Mouse (Mus musculus) kidney, postnatal 0 days (tissue): Measurements from ENCODE around the gene Ackr1. TPM values are rescaled to one million over a fixed set of nuclear protein-coding genes. Genes with fewer than 3 reads are reported as not detected.

Experiments
- ATAC-seq: fragments of 200-750 bp; cut with Nextera tagmentation; replicated peaks from 2 replicates; pipeline ENCODE4 v1.8.0; 2017; ENCODE audit warnings: low read depth, moderate number of reproducible peaks, moderate TSS enrichment, moderate library complexity; ENCODE audit not compliant: low FRiP score
- DNase-seq: peaks from one replicate; pipeline ENCODE4 v3.0.0-alpha.2; 2016; ENCODE audit warnings: low spot score
- H3K27ac ChIP-seq: fragments of 300-500 bp; sonication (generic); 2 replicates; pipeline ENCODE4 v1.5.1; 2014; ENCODE audit warnings: mild to moderate bottlenecking
- H3K27me3 ChIP-seq: fragments of 300-500 bp; sonication (generic); 2 replicates; pipeline ENCODE4 v1.6.1; 2014; ENCODE audit warnings: low read length, mixed read lengths; ENCODE audit not compliant: insufficient read depth
- H3K36me3 ChIP-seq: fragments of 300-500 bp; sonication (generic); 2 replicates; pipeline ENCODE4 v1.6.1; 2014; ENCODE audit warnings: low read length, mixed read lengths; ENCODE audit not compliant: insufficient read depth
- H3K4me1 ChIP-seq: fragments of 300-500 bp; sonication (generic); replicated peaks from 2 replicates; pipeline ENCODE4 v1.6.1; 2014; ENCODE audit warnings: antibody characterized with exemption, low read length, mixed read lengths; ENCODE audit not compliant: insufficient read depth
- H3K4me2 ChIP-seq: fragments of 300-500 bp; sonication (generic); 2 replicates; pipeline ENCODE4 v1.6.1; 2014; ENCODE audit warnings: mild to moderate bottlenecking, low read length, moderate library complexity, mixed read lengths
- H3K4me3 ChIP-seq: fragments of 300-500 bp; sonication (generic); replicated peaks from 2 replicates; pipeline ENCODE4 v1.5.1; 2014; ENCODE audit warnings: low read depth, low read length
- H3K9ac ChIP-seq: fragments of 300-500 bp; sonication (generic); 2 replicates; pipeline ENCODE4 v1.6.1; 2014; ENCODE audit warnings: low read depth, low read length
- H3K9me3 ChIP-seq: fragments of 300-500 bp; sonication (generic); replicated peaks from 2 replicates; pipeline ENCODE4 v1.6.1; 2016; ENCODE audit warnings: low read length, inconsistent platforms, mixed read lengths
- CTCF ChIP-seq: IDR thresholded peaks from 2 replicates; pipeline ENCODE4 v1.5.1; 2016; ENCODE audit warnings: antibody characterized with exemption, low read depth, mild to moderate bottlenecking, moderate library complexity
- WGBS: fragments of 180-500 bp; shearing (Covaris S2); extraction: QIAGEN DNeasy Blood & Tissue Kit; methylation state at CpG from one replicate; pipeline ENCODE4 v1.1.7; 2014; 5-methylcytosine and 5-hydroxymethylcytosine counted together
- polyA plus RNA-seq: library from polyadenylated mRNA; unstranded; fragments of >200 nt; fragmentation: Nextera tagmentation; extraction: Ambion mirVana; gene quantifications from 2 replicates; pipeline ENCODE4 v1.2.1, GENCODE M21; 2015

Gene Ackr1
- polyA plus RNA-seq, 1 experiment from 2014 or later = 0.13 TPM

GRCm38 (mm10) chr1:173361651-173362050 lies 28.1 kb upstream of the Ackr1 start:
- DNase-seq (peak; percentile 87), ATAC-seq (peak; percentile 57; the same call in 1 of the 2 replicates)
- Histone ChIP-seq H3K27me3 (peaks cover 15% of the 10 kb centered on the region), H3K9me3 (no peaks in the 10 kb centered on the region), H3K9ac (no peak overlapping the region), H3K4me3 (no peak overlapping the region), H3K4me1 (no peaks in the 10 kb centered on the region), H3K36me3 (no peaks in the 10 kb centered on the region), H3K27ac (no peak overlapping the region), H3K4me2 (no peak overlapping the region)
- 22% methylated on average over 6 of the region's 6 CpGs for WGBS
- no peak for TF ChIP-seq CTCF

GRCm38 (mm10) chr1:173359590-173360290 lies 26.2 kb upstream of the Ackr1 start:
- TF ChIP-seq CTCF = no peak
- Histone ChIP-seq H3K36me3 (no peaks in the 10 kb centered on the region), H3K27ac (no peak overlapping the region), H3K4me3 (no peak overlapping the region), H3K4me2 (no peak overlapping the region), H3K9ac (no peak overlapping the region), H3K4me1 (no peaks in the 10 kb centered on the region), H3K27me3 (no peaks in the 10 kb centered on the region), H3K9me3 (no peaks in the 10 kb centered on the region)
- 65% methylated on average over 4 of the region's 4 CpGs for WGBS
- DNase-seq (no peak), ATAC-seq (no peak)

GRCm38 (mm10) chr1:173357799-173358198 lies 24.2 kb upstream of the Ackr1 start:
- ATAC-seq (no peak), DNase-seq (no peak)
- H3K9ac ChIP-seq = no peak overlapping the region
- H3K4me2 ChIP-seq = no peak overlapping the region
- H3K4me3 ChIP-seq = no peak overlapping the region
- no peaks in the 10 kb centered on the region for H3K36me3 ChIP-seq
- H3K27me3 ChIP-seq = no peaks in the 10 kb centered on the region
- H3K9me3 ChIP-seq = no peaks in the 10 kb centered on the region
- H3K4me1 ChIP-seq = no peaks in the 10 kb centered on the region
- WGBS = 29% methylated on average over 4 of the region's 4 CpGs
- TF ChIP-seq CTCF = no peak
- no peak overlapping the region for H3K27ac ChIP-seq

- Histone ChIP-seq H3K4me2 (no peak overlapping the region), H3K27ac (no peak overlapping the region), H3K9me3 (no peaks in the 10 kb centered on the region), H3K4me3 (no peak overlapping the region), H3K36me3 (no peaks in the 10 kb centered on the region), H3K27me3 (no peaks in the 10 kb centered on the region), H3K4me1 (no peaks in the 10 kb centered on the region), H3K9ac (no peak overlapping the region)
- 88% methylated on average over 2 of the region's 2 CpGs for WGBS
- DNase-seq (no peak), ATAC-seq (no peak)
- TF ChIP-seq CTCF = peak; percentile 45
Observed at GRCm38 (mm10) chr1:173356699-173357098, 23.1 kb upstream of the Ackr1 start.

- Histone ChIP-seq H3K4me3 (no peak overlapping the region), H3K4me2 (no peak overlapping the region), H3K27ac (no peak overlapping the region), H3K4me1 (0 out of 2 replicates have a peak, but pooled peaks cover 3% of the 10 kb centered on the region), H3K9me3 (no peaks in the 10 kb centered on the region), H3K9ac (no peak overlapping the region), H3K27me3 (no peaks in the 10 kb centered on the region), H3K36me3 (no peaks in the 10 kb centered on the region)
- no peak for ATAC-seq
- TF ChIP-seq CTCF = no peak
- no peak for DNase-seq
- WGBS = 80% methylated on average over 7 of the region's 7 CpGs
Observed at GRCm38 (mm10) chr1:173355107-173355846, 21.7 kb upstream of the Ackr1 start.

GRCm38 (mm10) chr1:173350372-173350957 lies 16.9 kb upstream of the Ackr1 start, which contains the start of gene Aim2:
Gene Aim2, plus strand, starts transcription at chr1:173350879.
- no peak for DNase-seq
- H3K9ac ChIP-seq = no peak within 1 kb of the TSS

More at GRCm38 (mm10) chr1:173350372-173350957, 16.9 kb upstream of the Ackr1 start, which contains the start of gene Aim2:
- no peaks in the 10 kb centered on the region for H3K36me3 ChIP-seq
- no peaks in the 10 kb centered on the region for H3K27me3 ChIP-seq
- H3K4me2 ChIP-seq = peak within 1 kb of the TSS; percentile 34; the same call in 1 of the 2 replicates
- no peak within 1 kb of the TSS for H3K4me3 ChIP-seq
- WGBS = 8% methylated on average over 10 of the region's 10 CpGs
- H3K27ac ChIP-seq = no peak within 1 kb of the TSS
- no peak for TF ChIP-seq CTCF
- no peak for ATAC-seq
- H3K4me1 ChIP-seq = 0 out of 2 replicates have a peak, but pooled peaks cover 3% of the 10 kb centered on the region
- H3K9me3 ChIP-seq = no peaks in the 10 kb centered on the region
